Mouse (Mus musculus) E14TG2a.4 (cell line): ENCODE results near the gene Prpf18.

Source experiments
- CTCF ChIP-seq: conservative IDR thresholded peaks from 2 replicates; pipeline ENCODE4 v1.5.1; 2014; ENCODE audit warnings: low read length
- NANOG ChIP-seq: IDR thresholded peaks from 2 replicates; pipeline ENCODE4 v1.6.1; 2014; ENCODE audit warnings: borderline replicate concordance, low read length, mixed read lengths

DNA sequence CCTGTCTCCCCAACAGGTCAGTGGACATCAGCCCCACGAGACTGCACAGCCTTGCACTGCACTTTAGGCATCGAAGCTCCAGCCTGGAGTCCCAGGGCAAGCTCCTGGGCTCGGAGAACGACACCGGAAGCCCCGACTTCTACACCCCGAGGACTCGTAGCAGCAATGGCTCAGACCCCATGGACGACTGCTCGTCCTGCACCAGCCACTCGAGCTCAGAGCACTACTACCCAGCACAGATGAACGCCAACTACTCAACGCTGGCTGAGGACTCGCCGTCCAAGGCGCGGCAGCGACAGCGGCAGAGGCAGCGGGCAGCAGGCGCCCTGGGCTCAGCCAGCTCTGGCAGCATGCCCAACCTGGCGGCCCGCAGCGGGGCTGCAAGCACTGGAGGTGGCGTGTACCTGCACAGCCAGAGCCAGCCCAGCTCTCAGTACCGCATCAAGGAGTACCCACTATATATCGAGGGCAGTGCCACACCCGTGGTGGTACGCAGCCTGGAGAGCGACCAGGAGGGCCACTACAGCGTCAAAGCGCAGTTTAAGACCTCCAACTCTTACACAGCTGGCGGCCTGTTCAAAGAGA lies 48.5 kb downstream of the Prpf18 start:
- TF ChIP-seq CTCF (no peak), NANOG (no peak)
